Mouse (Mus musculus) T-cell, adult 2 months (primary cell): ENCODE measurements around the gene Lclat1.

Experiments
- DNase-seq: peaks from one replicate; pipeline ENCODE4 v3.0.0; 2022; ENCODE audit warnings: low spot score

Lclat1 gene

GRCm38 (mm10) chr17:73200380-73200779 is 92.6 kb downstream of the Lclat1 start:
- DNase-seq = no peak

- DNase-seq = no peak
Measured at GRCm38 (mm10) chr17:73203642-73204332, 96.0 kb downstream of the Lclat1 start.

GRCm38 (mm10) chr17:73210960-73211531 is 103.3 kb downstream of the Lclat1 start:
- no peak for DNase-seq

- no peak for DNase-seq
Measured at GRCm38 (mm10) chr17:73212754-73213153, 105.0 kb downstream of the Lclat1 start.

GRCm38 (mm10) chr17:73213187-73213586 is 105.4 kb downstream of the Lclat1 start:
- DNase-seq = no peak

- DNase-seq = no peak
Measured at GRCm38 (mm10) chr17:73213677-73214076, 105.9 kb downstream of the Lclat1 start.

GRCm38 (mm10) chr17:73217274-73217673 is 109.5 kb downstream of the Lclat1 start:
- no peak for DNase-seq

- no peak for DNase-seq
Measured at GRCm38 (mm10) chr17:73220746-73221145, 113.0 kb downstream of the Lclat1 start.

- peak; percentile 70 for DNase-seq
Measured at GRCm38 (mm10) chr17:73222077-73222476, 114.3 kb downstream of the Lclat1 start.

GRCm38 (mm10) chr17:73225442-73225841 is 117.7 kb downstream of the Lclat1 start:
- DNase-seq = no peak

GRCm38 (mm10) chr17:73225996-73226395 is 118.2 kb downstream of the Lclat1 start:
- no peak for DNase-seq

- DNase-seq = no peak
Measured at GRCm38 (mm10) chr17:73226595-73226994, 118.8 kb downstream of the Lclat1 start.

GRCm38 (mm10) chr17:73227361-73227760 is 119.6 kb downstream of the Lclat1 start:
- DNase-seq = peak; percentile 17

GRCm38 (mm10) chr17:73229445-73230155 is 121.8 kb downstream of the Lclat1 start:
- no peak for DNase-seq

GRCm38 (mm10) chr17:73230340-73230989 is 122.7 kb downstream of the Lclat1 start:
- no peak for DNase-seq

GRCm38 (mm10) chr17:73231337-73231736 is 123.6 kb downstream of the Lclat1 start:
- no peak for DNase-seq

- peak; percentile 18 for DNase-seq
Measured at GRCm38 (mm10) chr17:73232593-73232992, 124.8 kb downstream of the Lclat1 start.

- no peak for DNase-seq
Measured at GRCm38 (mm10) chr17:73233975-73234374, 126.2 kb downstream of the Lclat1 start.

GRCm38 (mm10) chr17:73237178-73237853 is 129.5 kb downstream of the Lclat1 start:
- DNase-seq = no peak

GRCm38 (mm10) chr17:73238501-73238900 is 130.7 kb downstream of the Lclat1 start:
- DNase-seq = no peak

- no peak for DNase-seq
Measured at GRCm38 (mm10) chr17:73241085-73241848, 133.5 kb downstream of the Lclat1 start.
